Comparison of ENCODE assay signal across 8 mouse cellular contexts in the genomic region with DNA sequence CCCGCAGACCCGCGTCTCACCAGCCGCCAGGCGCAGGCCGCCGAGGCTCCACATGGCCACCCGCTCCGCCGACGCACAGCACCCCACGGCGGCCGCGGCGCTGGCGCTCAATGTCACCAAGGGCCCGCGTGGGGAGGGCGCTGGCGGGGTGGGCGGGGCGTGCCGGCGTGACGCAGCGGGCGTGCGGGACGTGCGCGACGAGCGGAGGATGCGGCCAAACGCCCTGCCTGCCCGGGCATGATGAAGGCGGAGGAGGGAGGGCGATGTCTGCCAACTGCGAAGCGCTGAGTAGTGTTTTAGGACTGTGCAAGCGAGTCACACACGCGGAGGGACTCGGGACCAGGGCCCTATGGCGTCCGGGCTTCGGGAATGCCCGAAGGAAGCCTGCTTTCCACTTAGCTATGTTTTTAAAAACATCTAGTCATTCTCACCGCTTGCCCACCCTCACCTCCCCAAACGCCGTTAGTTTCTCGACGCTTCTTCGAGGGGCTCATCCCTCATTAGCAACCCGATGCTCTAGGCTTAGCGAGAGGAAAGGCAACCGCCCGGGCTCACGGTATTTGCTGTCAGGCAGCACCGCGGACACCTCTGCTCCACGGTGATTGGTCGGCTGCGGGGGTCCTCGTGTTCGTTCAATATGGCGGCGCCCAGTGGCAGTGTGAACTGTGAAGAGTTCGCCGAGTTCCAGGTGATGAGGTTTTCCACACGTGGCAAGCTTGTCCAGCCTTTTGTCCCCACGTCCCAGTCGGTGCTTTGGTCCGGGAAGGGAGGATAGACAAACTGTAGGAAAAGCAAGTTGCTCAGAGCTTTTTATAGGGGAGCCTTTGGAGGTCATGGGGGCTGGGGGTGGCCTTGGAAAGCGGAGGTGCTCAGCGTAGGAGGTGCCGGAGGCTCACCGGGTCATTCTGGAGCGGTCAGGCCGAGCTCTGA. TPM values are rescaled to one million over a fixed set of nuclear protein-coding genes. Genes with fewer than 3 reads are reported as not detected.
A peak's percentile ranks its signal among the peaks of the same experiment; 100 is the strongest.
DNase-seq lines count a peak whose midpoint lies in the region; ATAC-seq and TF ChIP-seq lines count a peak whose summit lies in the region.

A gene (minus strand): TSS at position 145 of the 930 bp plus-strand sequence.
A gene (plus strand): TSS at position 236 of the 930 bp plus-strand sequence.

- H3K4me1 ChIP-seq in MEL (ENCODE audit: control insufficient read depth in 1 of 2, insufficient read depth in 2 of 2, low read length in 2 of 2), result peaks cover 0 to 27% of the 10 kb centered on the region in 2 experiments
- H3K4me1 ChIP-seq in cerebellum, adult 2 months (ENCODE audit: control insufficient read depth, insufficient read depth, low read length), result no peaks in the 10 kb centered on the region; the same call in 1 of the 2 replicates
- peaks cover 19% of the 10 kb centered on the region for H3K4me1 ChIP-seq in lung, embryonic 16.5 days (replicated peaks; ENCODE audit: control insufficient read depth, insufficient read depth, low read length)

- under 1% methylated on average over 81 of the region's 81 CpGs for WGBS in cerebellum, adult 2 months
- WGBS in lung, embryonic 16.5 days, result under 1% methylated on average over 81 of the region's 81 CpGs

- ATAC-seq in hematopoietic stem cell, adult 5-6 weeks (replicated peaks in 1 of 2; ENCODE audit: insufficient read depth in 1 of 2, low FRiP score in 2 of 2, low TSS enrichment in 1 of 2, low read depth in 1 of 2, poor library complexity in 2 of 2, severe bottlenecking in 2 of 2), result peak; percentile 85 to 94
- ATAC-seq in lung, embryonic 16.5 days (ENCODE audit: low read depth), result peak; percentile 97

- peaks cover 0 to 39% of the 10 kb centered on the region in 2 experiments; a peak in 3 of 4 replicates for H3K36me3 ChIP-seq in MEL (ENCODE audit: control insufficient read depth in 1 of 2, insufficient read depth in 2 of 2, low read length in 2 of 2)
- no peaks in the 10 kb centered on the region for H3K36me3 ChIP-seq in lung, embryonic 16.5 days (ENCODE audit: control insufficient read depth, insufficient read depth, low read length)

- peak within 1 kb of the TSS; percentile 83 for H3K9ac ChIP-seq in MEL (ENCODE audit: control insufficient read depth, low read depth, low read length, poor library complexity, severe bottlenecking)
- peak within 1 kb of the TSS; percentile 90 for H3K9ac ChIP-seq in lung, embryonic 16.5 days (ENCODE audit: low read length)

- TF ChIP-seq RAD21 in MEL (IDR thresholded peaks at IDR 0.05; ENCODE audit: low read depth, low read length), result no peak

- no peaks in the 10 kb centered on the region for H3K27me3 ChIP-seq in MEL (ENCODE audit: control insufficient read depth in 1 of 2, insufficient read depth in 2 of 2, low read length in 2 of 2)
- no peaks in the 10 kb centered on the region for H3K27me3 ChIP-seq in cerebellum, adult 2 months (ENCODE audit: control insufficient read depth, insufficient read depth, low read length)
- H3K27me3 ChIP-seq in lung, embryonic 16.5 days (ENCODE audit: control insufficient read depth, insufficient read depth, low read depth, low read length), result no peaks in the 10 kb centered on the region

- peaks cover 48% of the 10 kb centered on the region for H3K79me2 ChIP-seq in MEL (ENCODE audit: control insufficient read depth, insufficient read depth, low read length, poor library complexity)

- DNase-seq in MEL (ENCODE audit: low read depth, low spot score), result peak; percentile 93
- peak; percentile 93 to 94 for DNase-seq in cerebellum, adult 2 months
- DNase-seq in forelimb bud, embryonic 11.5 days (ENCODE audit: low read depth, low spot score), result peak; percentile 91
- peak; percentile 82 for DNase-seq in layer of hippocampus, adult 9-10 months (ENCODE audit: low spot score)
- DNase-seq in ovary, postnatal 10 days (ENCODE audit: low spot score), result peak; percentile 89
- DNase-seq in thymus, postnatal 10 days (ENCODE audit: low spot score in 2 of 2), result peak; percentile 87 to 93

- H3K4me3 ChIP-seq in MEL (ENCODE audit: control insufficient read depth in 1 of 2, insufficient read depth in 1 of 2, low read depth in 2 of 2, low read length in 2 of 2), result peak within 1 kb of the TSS; percentile 94 to 99
- peak within 1 kb of the TSS; percentile 93 for H3K4me3 ChIP-seq in cerebellum, adult 2 months (replicated peaks; ENCODE audit: insufficient read depth, low read depth, low read length)
- H3K4me3 ChIP-seq in lung, embryonic 16.5 days (ENCODE audit: low read length), result peak within 1 kb of the TSS; percentile 85

- peak; percentile 85 to 87 for TF ChIP-seq POLR2A in MEL (IDR thresholded peaks at IDR 0.05; ENCODE audit: control insufficient read depth in 1 of 2, insufficient read depth in 1 of 2, low read depth in 1 of 2, low read length in 2 of 2, poor library complexity in 1 of 2)
- peak; percentile 99 for TF ChIP-seq POLR2A in cerebellum, adult 2 months (IDR thresholded peaks at IDR 0.05; ENCODE audit: borderline replicate concordance, insufficient read depth, low read length)

- H3K4me2 ChIP-seq in lung, embryonic 16.5 days (ENCODE audit: low read depth, low read length), result peak within 1 kb of the TSS; percentile 79

- peak in 1 of 3 experiments; percentile 5; a peak in 1 of 6 replicates for TF ChIP-seq CTCF in MEL (IDR thresholded peaks at IDR 0.05 in 2 of 3, conservative IDR thresholded peaks at IDR 0.05 in 1 of 3; ENCODE audit: control insufficient read depth in 1 of 3, insufficient read depth in 1 of 3, low read depth in 2 of 3, low read length in 3 of 3, poor library complexity in 1 of 3, severe bottlenecking in 1 of 3)
- no peak for TF ChIP-seq CTCF in cerebellum, adult 2 months (IDR thresholded peaks at IDR 0.05; ENCODE audit: borderline replicate concordance, insufficient read depth, low read depth, low read length)

- no peaks in the 10 kb centered on the region for H3K9me3 ChIP-seq in MEL (replicated peaks; ENCODE audit: insufficient read depth, low read length)
- no peaks in the 10 kb centered on the region for H3K9me3 ChIP-seq in lung, embryonic 16.5 days (ENCODE audit: control insufficient read depth, low read length)

- TF ChIP-seq EP300 in MEL (IDR thresholded peaks at IDR 0.05; ENCODE audit: low read depth in 1 of 2, low read length in 2 of 2), result no peak

- H3K27ac ChIP-seq in MEL (ENCODE audit: control insufficient read depth, low read depth, low read length), result peak within 1 kb of the TSS; percentile 87
- peak within 1 kb of the TSS; percentile 98 for H3K27ac ChIP-seq in cerebellum, adult 2 months (ENCODE audit: insufficient read depth, low read length)
- H3K27ac ChIP-seq in lung, embryonic 16.5 days (ENCODE audit: low read length), result peak within 1 kb of the TSS; percentile 99

TF ChIP-seq in MEL, 35 proteins besides CTCF, POLR2A, EP300 and RAD21 (continues in another document):
- TF ChIP-seq NELFE (IDR thresholded peaks at IDR 0.05; ENCODE audit: low read depth, low read length), result peak; percentile 88
- TF ChIP-seq POLR2AphosphoS5 (IDR thresholded peaks at IDR 0.05; ENCODE audit: borderline replicate concordance, low read depth, low read length), result no peak
- peak; percentile 37; the same call in 1 of the 2 replicates for TF ChIP-seq NRF1 (IDR thresholded peaks at IDR 0.05; ENCODE audit: insufficient read depth, low read depth, low read length, poor library complexity, severe bottlenecking)
- TF ChIP-seq USF1 (IDR thresholded peaks at IDR 0.05; ENCODE audit: low read depth, low read length), result 0 out of 2 replicates have a peak, but pooled peaks have one; percentile 38
- TF ChIP-seq JUND (IDR thresholded peaks at IDR 0.05; ENCODE audit: low read depth, low read length), result no peak
- peak; percentile 61 for TF ChIP-seq MYC (IDR thresholded peaks at IDR 0.05; ENCODE audit: low read depth, low read length)
- TF ChIP-seq ZMIZ1 (IDR thresholded peaks at IDR 0.05; ENCODE audit: low read depth, low read length), result peak; percentile 95
- peak; percentile 88 for TF ChIP-seq TBP (IDR thresholded peaks at IDR 0.05; ENCODE audit: low read depth, low read length)
- TF ChIP-seq GABPA (IDR thresholded peaks at IDR 0.05; ENCODE audit: low read depth, low read length), result no peak
- no peak for TF ChIP-seq MEF2A (IDR thresholded peaks at IDR 0.05; ENCODE audit: extremely low read depth, insufficient replicate concordance, low read depth, low read length, poor library complexity, severe bottlenecking)
- peak; percentile 62 for TF ChIP-seq TCF12 (IDR thresholded peaks at IDR 0.05; ENCODE audit: low read depth, low read length)
- TF ChIP-seq POLR2AphosphoS2 (IDR thresholded peaks at IDR 0.05; ENCODE audit: low read length), result peak; percentile 92
- no peak for TF ChIP-seq ELF1 (IDR thresholded peaks at IDR 0.05; ENCODE audit: low read depth, low read length)
- no peak for TF ChIP-seq USF2 (IDR thresholded peaks at IDR 0.05; ENCODE audit: borderline replicate concordance in 1 of 2, insufficient read depth in 1 of 2, low read depth in 1 of 2, low read length in 2 of 2)
- TF ChIP-seq E2F4 (IDR thresholded peaks at IDR 0.05; ENCODE audit: borderline replicate concordance, low read depth, low read length), result no peak
- peak; percentile 59; the same call in 1 of the 2 replicates for TF ChIP-seq MAZ (IDR thresholded peaks at IDR 0.05; ENCODE audit: low read depth, low read length)
- TF ChIP-seq MXI1 (IDR thresholded peaks at IDR 0.05; ENCODE audit: low read depth, low read length), result peak; percentile 97
- TF ChIP-seq ZKSCAN1 (IDR thresholded peaks at IDR 0.05; ENCODE audit: low read depth, low read length), result no peak
- no peak for TF ChIP-seq UBTF (IDR thresholded peaks at IDR 0.05; ENCODE audit: borderline replicate concordance, insufficient read depth, low read depth, low read length)
- TF ChIP-seq BHLHE40 (IDR thresholded peaks at IDR 0.05; ENCODE audit: borderline replicate concordance, low read depth, low read length), result no peak
- TF ChIP-seq CHD1 (IDR thresholded peaks at IDR 0.05; ENCODE audit: low read depth, low read length), result no peak
- no peak for TF ChIP-seq SMC3 (IDR thresholded peaks at IDR 0.05; ENCODE audit: low read depth, low read length)

RNA-seq across cellular contexts. Expression of the first gene that starts in this region (rescaled TPM):
- total RNA-seq in MEL (2012; rRNA removed), result 111 and 120 TPM in 2 replicates
- 100 to 1,000 TPM in 1 of 2 experiments, not detected in 1; 129 TPM for polyA plus RNA-seq in MEL (2012; ENCODE audit: insufficient read depth in 1 of 2, insufficient read length in 2 of 2, low read depth in 1 of 2, low replicate concordance in 2 of 2, missing spikeins in 1 of 2)
- 163 and 166 TPM in 2 replicates for polyA plus RNA-seq in cerebellum, adult 2 months (2012; rRNA removed)
- total RNA-seq in hematopoietic stem cell, adult 5-6 weeks (2017), result 90.0 and 102 TPM in 2 replicates
- polyA plus RNA-seq in lung, embryonic 16.5 days (2015; fragmentation: Nextera tagmentation; extraction: Ambion mirVana), result 296 and 318 TPM in 2 replicates

RNA-seq across cellular contexts. Expression of the second gene that starts in this region (rescaled TPM):
- 183 and 203 TPM in 2 replicates for total RNA-seq in MEL (2012; rRNA removed)
- polyA plus RNA-seq in MEL (2012; ENCODE audit: insufficient read depth in 1 of 2, insufficient read length in 2 of 2, low read depth in 1 of 2, low replicate concordance in 2 of 2, missing spikeins in 1 of 2), result 10 to 100 TPM in 1 of 2 experiments, not detected in 1; 98.3 TPM
- 19.2 and 20.5 TPM in 2 replicates for polyA plus RNA-seq in cerebellum, adult 2 months (2012; rRNA removed)
- total RNA-seq in hematopoietic stem cell, adult 5-6 weeks (2017), result 59.4 and 73.5 TPM in 2 replicates
- 72.9 and 78.4 TPM in 2 replicates for polyA plus RNA-seq in lung, embryonic 16.5 days (2015; fragmentation: Nextera tagmentation; extraction: Ambion mirVana)

Comparison
In these comparisons a context has a peak if more than half of its experiments do, and no peak if none do; other contexts are left out.
1. Peak in every context shown above with its lines: DNase-seq, ATAC-seq, H3K4me3 ChIP-seq and H3K27ac ChIP-seq.